Mouse (Mus musculus): ENCODE measurements around the gene Akap6. TPM values are rescaled to one million over a fixed set of nuclear protein-coding genes. Genes with fewer than 3 reads are reported as not detected.

Gene Akap6
- total and polyA plus RNA-seq, 3 experiments, result not detected

DNA sequence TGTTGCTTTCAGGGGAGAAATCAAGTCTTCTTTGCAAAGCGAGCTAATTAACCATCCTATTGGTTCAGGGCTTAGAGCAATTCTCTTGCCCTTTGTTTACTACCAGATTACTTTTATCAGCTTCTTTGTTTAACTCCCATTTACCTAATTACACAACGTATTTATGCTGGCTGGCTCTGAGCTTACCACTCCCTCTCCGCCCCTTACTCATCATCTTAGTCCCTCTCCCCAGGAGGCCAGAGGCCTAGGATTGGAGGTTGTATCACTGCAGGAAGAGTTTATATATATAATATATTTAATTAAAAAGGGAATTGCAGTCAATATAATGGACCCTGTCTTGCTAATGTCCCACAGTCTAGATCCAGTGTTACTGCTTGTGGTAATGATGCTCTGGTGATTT lies 5.6 kb downstream of the Akap6 start:
- H3K79me2 ChIP-seq (ENCODE audit: control insufficient read depth, insufficient read depth, low read length, poor library complexity), result no peaks in the 10 kb centered on the region
- no peak overlapping the region for H3K4me3 ChIP-seq (ENCODE audit: control insufficient read depth in 1 of 2, insufficient read depth in 1 of 2, low read depth in 2 of 2, low read length in 2 of 2)
- no peak for DNase-seq (ENCODE audit: low read depth, low spot score)
- H3K4me1 ChIP-seq (ENCODE audit: control insufficient read depth in 1 of 2, insufficient read depth in 2 of 2, low read length in 2 of 2), result peaks cover 3 to 21% of the 10 kb centered on the region in 2 experiments; a peak in 2 of 4 replicates
- peaks cover 0 to 16% of the 10 kb centered on the region in 2 experiments; a peak in 2 of 4 replicates for H3K36me3 ChIP-seq (ENCODE audit: control insufficient read depth in 1 of 2, insufficient read depth in 2 of 2, low read length in 2 of 2)
- no peaks in the 10 kb centered on the region for H3K27me3 ChIP-seq (ENCODE audit: control insufficient read depth in 1 of 2, insufficient read depth in 2 of 2, low read length in 2 of 2)
- no peak overlapping the region for H3K9ac ChIP-seq (ENCODE audit: control insufficient read depth, low read depth, low read length, poor library complexity, severe bottlenecking)
- TF ChIP-seq UBTF (IDR thresholded peaks at IDR 0.05; ENCODE audit: borderline replicate concordance, insufficient read depth, low read depth, low read length) (no peak), E2F4 (IDR thresholded peaks at IDR 0.05; ENCODE audit: borderline replicate concordance, low read depth, low read length) (no peak), GABPA (IDR thresholded peaks at IDR 0.05; ENCODE audit: low read depth, low read length) (no peak), USF1 (IDR thresholded peaks at IDR 0.05; ENCODE audit: low read depth, low read length) (no peak), TBP (IDR thresholded peaks at IDR 0.05; ENCODE audit: low read depth, low read length) (no peak), POLR2AphosphoS5 (IDR thresholded peaks at IDR 0.05; ENCODE audit: borderline replicate concordance, low read depth, low read length) (no peak), MYC (IDR thresholded peaks at IDR 0.05; ENCODE audit: low read depth, low read length) (no peak), ZMIZ1 (IDR thresholded peaks at IDR 0.05; ENCODE audit: low read depth, low read length) (no peak), MXI1 (IDR thresholded peaks at IDR 0.05; ENCODE audit: low read depth, low read length) (no peak), NELFE (IDR thresholded peaks at IDR 0.05; ENCODE audit: low read depth, low read length) (no peak), ELF1 (IDR thresholded peaks at IDR 0.05; ENCODE audit: low read depth, low read length) (no peak), RAD21 (IDR thresholded peaks at IDR 0.05; ENCODE audit: low read depth, low read length) (no peak)
- no peaks in the 10 kb centered on the region for H3K9me3 ChIP-seq (replicated peaks; ENCODE audit: insufficient read depth, low read length)
- no peak overlapping the region for H3K27ac ChIP-seq (ENCODE audit: control insufficient read depth, low read depth, low read length)

DNA sequence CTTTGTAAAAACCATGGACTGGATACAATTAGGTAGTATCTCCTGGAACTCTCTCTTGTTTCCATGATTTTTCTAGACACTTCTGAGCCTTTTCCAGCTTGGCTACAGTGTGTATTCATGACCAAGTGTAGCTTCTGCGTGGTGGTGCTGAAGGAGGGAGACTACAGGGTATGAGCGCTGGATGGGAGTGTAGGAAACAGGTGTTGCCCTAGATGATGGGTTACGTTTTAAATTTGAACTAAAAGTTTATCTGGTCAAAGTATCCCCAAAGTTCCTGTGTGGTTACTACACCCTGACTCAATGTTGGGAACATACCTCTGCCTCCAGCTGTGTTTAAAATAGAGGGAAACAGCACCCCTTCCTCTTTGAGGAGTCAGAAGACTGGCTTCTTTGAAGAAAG lies 12.2 kb downstream of the Akap6 start:
- Histone ChIP-seq H3K9me3 (replicated peaks; ENCODE audit: insufficient read depth, low read length) (no peaks in the 10 kb centered on the region), H3K36me3 (ENCODE audit: control insufficient read depth in 1 of 2, insufficient read depth in 2 of 2, low read length in 2 of 2) (peaks cover 0 to 2% of the 10 kb centered on the region in 2 experiments; a peak in 1 of 4 replicates), H3K4me3 (ENCODE audit: control insufficient read depth in 1 of 2, insufficient read depth in 1 of 2, low read depth in 2 of 2, low read length in 2 of 2) (no peak overlapping the region), H3K79me2 (ENCODE audit: control insufficient read depth, insufficient read depth, low read length, poor library complexity) (no peaks in the 10 kb centered on the region), H3K4me1 (ENCODE audit: control insufficient read depth in 1 of 2, insufficient read depth in 2 of 2, low read length in 2 of 2) (peaks cover 3 to 4% of the 10 kb centered on the region in 2 experiments; a peak in 1 of 4 replicates), H3K27me3 (ENCODE audit: control insufficient read depth in 1 of 2, insufficient read depth in 2 of 2, low read length in 2 of 2) (no peaks in the 10 kb centered on the region; a peak in 1 of 4 replicates), H3K27ac (ENCODE audit: control insufficient read depth, low read depth, low read length) (no peak overlapping the region), H3K9ac (ENCODE audit: control insufficient read depth, low read depth, low read length, poor library complexity, severe bottlenecking) (no peak overlapping the region)
- TF ChIP-seq POLR2AphosphoS5 (IDR thresholded peaks at IDR 0.05; ENCODE audit: borderline replicate concordance, low read depth, low read length) (no peak), MAFK (IDR thresholded peaks at IDR 0.05; ENCODE audit: borderline replicate concordance, low read depth, low read length) (no peak), CHD1 (IDR thresholded peaks at IDR 0.05; ENCODE audit: low read depth, low read length) (no peak), GATA1 (IDR thresholded peaks at IDR 0.05; ENCODE audit: low read depth, low read length) (no peak), ZKSCAN1 (IDR thresholded peaks at IDR 0.05; ENCODE audit: low read depth, low read length) (no peak), MXI1 (IDR thresholded peaks at IDR 0.05; ENCODE audit: low read depth, low read length) (no peak)
- DNase-seq (ENCODE audit: low read depth, low spot score), result no peak
